Mouse (Mus musculus) lung, embryonic 14.5 days (tissue): Measurements from ENCODE around the gene Gm8332. TPM values are rescaled to one million over a fixed set of nuclear protein-coding genes. Genes with fewer than 3 reads are reported as not detected.
"Not testable (repeated sequence)": the region's sequence is repeated elsewhere in the genome, so short reads cannot be mapped to it uniquely, and the experiment has no call there.

ENCODE experiments used
- ATAC-seq: fragments of 200-750 bp; cut with Nextera tagmentation; 2 replicates; pipeline ENCODE4 v1.8.0; 2017; ENCODE audit warnings: mild to moderate bottlenecking, moderate TSS enrichment, moderate library complexity; ENCODE audit not compliant: insufficient read depth
- DNase-seq: peaks from one replicate; pipeline ENCODE4 v3.0.0-alpha.2; 2015
- H3K27ac ChIP-seq: fragments of 300-500 bp; sonication (generic); 2 replicates; pipeline ENCODE4 v1.5.1; 2014; ENCODE audit warnings: low read depth, mild to moderate bottlenecking, moderate library complexity
- H3K27me3 ChIP-seq: fragments of 300-500 bp; sonication (generic); 2 replicates; pipeline ENCODE4 v1.6.1; 2014; ENCODE audit warnings: low read length, control low read depth; ENCODE audit not compliant: insufficient read depth
- H3K36me3 ChIP-seq: fragments of 300-500 bp; sonication (generic); 2 replicates; pipeline ENCODE4 v1.6.1; 2014; ENCODE audit warnings: control low read depth; ENCODE audit not compliant: insufficient read depth
- H3K4me1 ChIP-seq: fragments of 300-500 bp; sonication (generic); 2 replicates; pipeline ENCODE4 v1.6.1; 2014; ENCODE audit warnings: antibody characterized with exemption, control low read depth; ENCODE audit not compliant: insufficient read depth
- H3K4me2 ChIP-seq: fragments of 300-500 bp; sonication (generic); 2 replicates; pipeline ENCODE4 v1.6.1; 2014; ENCODE audit warnings: mild to moderate bottlenecking
- H3K4me3 ChIP-seq: fragments of 300-500 bp; sonication (generic); 2 replicates; pipeline ENCODE4 v1.5.1; 2014; ENCODE audit warnings: low read depth, low read length
- H3K9ac ChIP-seq: fragments of 300-500 bp; sonication (generic); 2 replicates; pipeline ENCODE4 v1.6.1; 2014
- H3K9me3 ChIP-seq: fragments of 300-500 bp; sonication (generic); 2 replicates; pipeline ENCODE4 v1.6.1; 2016; ENCODE audit warnings: low read depth, low read length, control low read depth
- CTCF ChIP-seq: IDR thresholded peaks from 2 replicates; pipeline ENCODE4 v1.5.1; 2016; ENCODE audit warnings: antibody characterized with exemption, low read depth
- WGBS: fragments of 180-500 bp; shearing (Covaris S2); extraction: QIAGEN DNeasy Blood & Tissue Kit; methylation state at CpG from one replicate; pipeline ENCODE4 v1.1.7; 2014; 5-methylcytosine and 5-hydroxymethylcytosine counted together
- polyA plus RNA-seq: library from polyadenylated mRNA; unstranded; fragments of >200 nt; fragmentation: Nextera tagmentation; extraction: Ambion mirVana; gene quantifications from 2 replicates; pipeline ENCODE4 v1.2.1, GENCODE M21; 2014

Gm8332 gene
- not detected in 2 replicates for polyA plus RNA-seq

- not testable (repeated sequence) for H3K9ac ChIP-seq, ATAC-seq
- WGBS, result 92% methylated on average over 1 of the region's 2 CpGs
These were observed at the start of gene Gm8332 for GRCm38 (mm10) chr12:88250000-88250399. Gene Gm8332, minus strand, starts transcription at chr12:88250100.

GRCm38 (mm10) chr12:88297171-88297570, 47.3 kb upstream of the Gm8332 start:
- H3K36me3 ChIP-seq, ATAC-seq, H3K27ac ChIP-seq, H3K4me1 ChIP-seq, H3K27me3 ChIP-seq, H3K4me3 ChIP-seq, H3K9ac ChIP-seq, H3K9me3 ChIP-seq, DNase-seq, H3K4me2 ChIP-seq: not testable (repeated sequence)
- WGBS, result 79% methylated on average over 2 of the region's 2 CpGs

More at GRCm38 (mm10) chr12:88250000-88250399, at the start of gene Gm8332:
- not testable (repeated sequence) for H3K4me3 ChIP-seq, H3K27me3 ChIP-seq, H3K4me1 ChIP-seq, H3K36me3 ChIP-seq, H3K27ac ChIP-seq, DNase-seq, H3K4me2 ChIP-seq, H3K9me3 ChIP-seq

- ATAC-seq, H3K4me3 ChIP-seq, DNase-seq, H3K9ac ChIP-seq, H3K9me3 ChIP-seq, H3K4me2 ChIP-seq, H3K36me3 ChIP-seq, H3K4me1 ChIP-seq, H3K27ac ChIP-seq, H3K27me3 ChIP-seq: not testable (repeated sequence)
- 62% methylated on average over 4 of the region's 4 CpGs for WGBS
These were observed 43.2 kb upstream of the Gm8332 start for GRCm38 (mm10) chr12:88293082-88293481.

GRCm38 (mm10) chr12:88285224-88285623, 35.3 kb upstream of the Gm8332 start:
- H3K9me3 ChIP-seq, H3K27ac ChIP-seq, H3K4me2 ChIP-seq, DNase-seq, H3K36me3 ChIP-seq, H3K4me3 ChIP-seq, H3K27me3 ChIP-seq, ATAC-seq, H3K9ac ChIP-seq, H3K4me1 ChIP-seq: not testable (repeated sequence)
- WGBS, result 90% methylated on average over 4 of the region's 5 CpGs

- not testable (repeated sequence) for H3K36me3 ChIP-seq, H3K27ac ChIP-seq, H3K4me1 ChIP-seq, H3K9ac ChIP-seq, DNase-seq, H3K27me3 ChIP-seq, H3K4me2 ChIP-seq, H3K4me3 ChIP-seq, ATAC-seq, H3K9me3 ChIP-seq
- 78% methylated on average over 5 of the region's 5 CpGs for WGBS
These were observed 24.5 kb upstream of the Gm8332 start, which contains the start of gene Gm5662 for GRCm38 (mm10) chr12:88274400-88274799. Gene Gm5662, minus strand, starts transcription at chr12:88274500.

- no peaks in the 10 kb centered on the region for H3K27me3 ChIP-seq
- WGBS, result 48% methylated on average over 1 of the region's 1 CpGs
- no peak overlapping the region for H3K4me2 ChIP-seq
- TF ChIP-seq CTCF, result no peak
- no peak overlapping the region for H3K27ac ChIP-seq
- H3K9me3 ChIP-seq, result no peaks in the 10 kb centered on the region
- no peak overlapping the region for H3K9ac ChIP-seq
- H3K36me3 ChIP-seq, result no peaks in the 10 kb centered on the region
- ATAC-seq (no peak), DNase-seq (no peak)
- no peaks in the 10 kb centered on the region for H3K4me1 ChIP-seq
- H3K4me3 ChIP-seq, result no peak overlapping the region
These were observed 7.3 kb upstream of the Gm8332 start for GRCm38 (mm10) chr12:88257241-88257640.

GRCm38 (mm10) chr12:88255917-88256316, 6.0 kb upstream of the Gm8332 start:
- DNase-seq, ATAC-seq, H3K27me3 ChIP-seq, H3K9me3 ChIP-seq, H3K4me2 ChIP-seq, H3K36me3 ChIP-seq, H3K9ac ChIP-seq, H3K27ac ChIP-seq, H3K4me1 ChIP-seq, H3K4me3 ChIP-seq: not testable (repeated sequence)
- WGBS, result 58% methylated on average over 2 of the region's 2 CpGs

- ATAC-seq, H3K9ac ChIP-seq, DNase-seq, H3K4me1 ChIP-seq, H3K9me3 ChIP-seq, H3K27me3 ChIP-seq, H3K27ac ChIP-seq, H3K36me3 ChIP-seq, H3K4me2 ChIP-seq, H3K4me3 ChIP-seq: not testable (repeated sequence)
These were observed 4.1 kb downstream of the Gm8332 start for GRCm38 (mm10) chr12:88245786-88246185.

- ATAC-seq, H3K4me3 ChIP-seq, H3K9me3 ChIP-seq, H3K4me1 ChIP-seq, H3K27ac ChIP-seq, H3K9ac ChIP-seq, H3K27me3 ChIP-seq, DNase-seq, H3K36me3 ChIP-seq, H3K4me2 ChIP-seq: not testable (repeated sequence)
- 42% methylated on average over 1 of the region's 1 CpGs for WGBS
These were observed 7.0 kb downstream of the Gm8332 start for GRCm38 (mm10) chr12:88242940-88243339.
